Mouse (Mus musculus) testis, adult 2 months (tissue): ENCODE measurements around the gene Dnase2b.

Source experiments
- CTCF ChIP-seq: fragments of 200-500 bp; IDR thresholded peaks from 2 replicates; pipeline ENCODE4 v1.5.1; 2012; ENCODE audit warnings: low read depth, mild to moderate bottlenecking, inconsistent platforms, low read length, moderate library complexity; ENCODE audit not compliant: control insufficient read depth, insufficient read depth, insufficient replicate concordance
- POLR2A ChIP-seq: fragments of 200-500 bp; IDR thresholded peaks from 2 replicates; pipeline ENCODE4 v1.6.1; 2012; ENCODE audit warnings: low read depth, mild to moderate bottlenecking, inconsistent platforms, low read length, moderate library complexity; ENCODE audit not compliant: control insufficient read depth

DNA sequence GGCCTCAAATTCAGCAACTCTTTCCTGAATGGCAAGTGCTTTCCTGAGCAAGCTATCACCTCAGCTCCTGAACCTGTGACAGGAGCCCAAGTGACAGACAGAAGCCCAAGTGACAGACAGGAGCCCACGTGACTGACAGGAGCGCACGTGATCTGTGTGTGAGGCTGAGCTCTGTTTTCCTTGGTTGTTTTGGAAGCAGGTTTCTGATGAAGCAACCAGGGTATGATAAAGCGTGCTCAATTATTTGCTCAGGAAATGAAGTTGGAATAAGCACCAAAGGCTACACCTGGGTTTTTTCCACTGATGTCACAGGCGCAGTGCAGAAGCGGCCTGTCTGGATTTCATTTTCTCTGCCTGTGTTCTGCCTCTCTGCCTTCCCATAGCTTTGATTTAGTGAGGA is 25.9 kb downstream of the Dnase2b start:
- TF ChIP-seq POLR2A (no peak), CTCF (no peak)
